Mouse (Mus musculus) heart, embryonic 16.5 days (tissue): ENCODE results near the gene Gm14124. TPM values are rescaled to one million over a fixed set of nuclear protein-coding genes. Genes with fewer than 3 reads are reported as not detected.
A peak's percentile ranks its signal among the peaks of the same experiment; 100 is the strongest.
"Not testable (repeated sequence)": the region's sequence is repeated elsewhere in the genome, so short reads cannot be mapped to it uniquely, and the experiment has no call there.

ENCODE experiments used
- ATAC-seq: fragments of 200-750 bp; cut with Nextera tagmentation; replicated peaks from 2 replicates; pipeline ENCODE4 v1.8.0; 2017; ENCODE audit warnings: moderate number of reproducible peaks; ENCODE audit not compliant: insufficient read depth, low FRiP score; ENCODE audit errors: extremely low read depth
- H3K27ac ChIP-seq: fragments of 300-500 bp; sonication (generic); 2 replicates; pipeline ENCODE4 v1.5.1; 2014; ENCODE audit warnings: mild to moderate bottlenecking, low read length, control low read depth, moderate library complexity
- H3K27me3 ChIP-seq: fragments of 300-500 bp; sonication (generic); 2 replicates; pipeline ENCODE4 v1.6.1; 2014; ENCODE audit warnings: low read length, mixed read lengths; ENCODE audit not compliant: control insufficient read depth, insufficient read depth
- H3K36me3 ChIP-seq: fragments of 300-500 bp; sonication (generic); 2 replicates; pipeline ENCODE4 v1.6.1; 2014; ENCODE audit not compliant: control insufficient read depth, insufficient read depth
- H3K4me1 ChIP-seq: fragments of 300-500 bp; sonication (generic); 2 replicates; pipeline ENCODE4 v1.6.1; 2014; ENCODE audit warnings: low read length, mixed read lengths; ENCODE audit not compliant: control insufficient read depth, insufficient read depth
- H3K4me2 ChIP-seq: fragments of 300-500 bp; sonication (generic); 2 replicates; pipeline ENCODE4 v1.6.1; 2014; ENCODE audit warnings: low read depth, mild to moderate bottlenecking, control low read depth, low read length
- H3K4me3 ChIP-seq: fragments of 300-500 bp; sonication (generic); 2 replicates; pipeline ENCODE4 v1.5.1; 2014; ENCODE audit warnings: mild to moderate bottlenecking, control low read depth, low read length
- H3K9ac ChIP-seq: fragments of 300-500 bp; sonication (generic); 2 replicates; pipeline ENCODE4 v1.6.1; 2014; ENCODE audit warnings: low read length, control low read depth
- H3K9me3 ChIP-seq: fragments of 300-500 bp; sonication (generic); replicated peaks from 2 replicates; pipeline ENCODE4 v1.6.1; 2016; ENCODE audit warnings: low read length; ENCODE audit not compliant: control insufficient read depth
- WGBS: fragments of 180-500 bp; shearing (Covaris S2); extraction: QIAGEN DNeasy Blood & Tissue Kit; methylation state at CpG from one replicate; pipeline ENCODE4 v1.1.7; 2014; 5-methylcytosine and 5-hydroxymethylcytosine counted together
- polyA plus RNA-seq: library from polyadenylated mRNA; unstranded; fragments of >200 nt; fragmentation: Nextera tagmentation; extraction: Ambion mirVana; gene quantifications from 2 replicates; pipeline ENCODE4 v1.2.1, GENCODE M21; 2015

Gm14124 gene
- polyA plus RNA-seq = not detected in 2 replicates

DNA sequence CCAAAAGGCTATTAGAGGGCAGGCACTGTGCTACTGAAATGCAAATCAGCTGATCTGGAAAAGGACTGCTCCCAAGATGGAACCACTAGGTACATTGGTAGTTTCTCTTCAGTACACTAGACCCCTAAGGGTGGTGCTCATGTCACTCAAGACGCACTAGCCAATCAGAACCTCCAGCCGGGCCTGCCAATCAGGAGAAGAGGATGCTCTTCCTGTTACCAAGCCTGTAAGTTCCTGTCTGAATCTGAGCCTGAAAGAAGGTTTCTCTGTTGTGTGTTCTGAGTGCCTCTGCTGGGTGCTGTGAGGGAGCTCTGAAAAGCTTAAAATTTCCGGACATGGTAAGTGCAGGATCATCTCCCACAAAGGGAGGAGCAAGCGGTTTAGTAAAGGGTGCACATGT is at the start of gene Gm14124:
Gene Gm14124 (plus strand): TSS at position 227 of the 400 bp plus-strand sequence.
- not testable (repeated sequence) for H3K9me3 ChIP-seq, H3K4me1 ChIP-seq, H3K27ac ChIP-seq, H3K4me3 ChIP-seq, H3K4me2 ChIP-seq, ATAC-seq, H3K9ac ChIP-seq, H3K36me3 ChIP-seq, H3K27me3 ChIP-seq
- WGBS = 76% methylated on average over 4 of the region's 4 CpGs

- peak within 1 kb of the TSS; percentile 65 for H3K4me2 ChIP-seq
- ATAC-seq = peak; percentile 100
- H3K4me3 ChIP-seq = peak within 1 kb of the TSS; percentile 51
Observed at GRCm38 (mm10) chr2:150217600-150218362, 39.5 kb upstream of the Gm14124 start, which contains the start of gene Zfp937. Zfp937 (plus strand) TSS chr2:150218073.

GRCm38 (mm10) chr2:150218363-150218725 is 39.0 kb upstream of the Gm14124 start:
- not testable (repeated sequence) for H3K9me3 ChIP-seq, H3K27ac ChIP-seq, H3K4me1 ChIP-seq, H3K27me3 ChIP-seq, ATAC-seq, H3K36me3 ChIP-seq
- Histone ChIP-seq H3K9ac (peak overlapping the region; percentile 58), H3K4me3 (peak overlapping the region; percentile 51), H3K4me2 (peak overlapping the region; percentile 65)
- 3% methylated on average over 2 of the region's 4 CpGs for WGBS

More at GRCm38 (mm10) chr2:150217600-150218362, 39.5 kb upstream of the Gm14124 start, which contains the start of gene Zfp937:
- not testable (repeated sequence) for H3K9me3 ChIP-seq, H3K27ac ChIP-seq, H3K36me3 ChIP-seq, H3K27me3 ChIP-seq, H3K4me1 ChIP-seq
- H3K9ac ChIP-seq = peak within 1 kb of the TSS; percentile 58
- under 1% methylated on average over 15 of the region's 15 CpGs for WGBS

GRCm38 (mm10) chr2:150223263-150223662 is 34.1 kb upstream of the Gm14124 start:
- not testable (repeated sequence) for ATAC-seq, H3K36me3 ChIP-seq, H3K9ac ChIP-seq, H3K9me3 ChIP-seq, H3K4me3 ChIP-seq, H3K4me1 ChIP-seq, H3K27me3 ChIP-seq, H3K27ac ChIP-seq, H3K4me2 ChIP-seq

GRCm38 (mm10) chr2:150243211-150243610 is 14.1 kb upstream of the Gm14124 start:
- Histone ChIP-seq H3K27ac (no peak overlapping the region), H3K9ac (no peak overlapping the region), H3K4me1 (no peaks in the 10 kb centered on the region), H3K9me3 (peaks cover 23% of the 10 kb centered on the region), H3K4me3 (no peak overlapping the region), H3K27me3 (no peaks in the 10 kb centered on the region), H3K36me3 (peaks cover 1% of the 10 kb centered on the region), H3K4me2 (no peak overlapping the region)
- ATAC-seq = no peak
- WGBS = 87% methylated on average over 2 of the region's 2 CpGs

GRCm38 (mm10) chr2:150255491-150255890 is 1.8 kb upstream of the Gm14124 start, which contains the start of gene Gm21994:
Gm21994 (minus strand) TSS chr2:150255591.
- H3K9me3 ChIP-seq, H3K4me2 ChIP-seq, H3K27ac ChIP-seq, H3K4me3 ChIP-seq, H3K27me3 ChIP-seq, H3K4me1 ChIP-seq, H3K9ac ChIP-seq, ATAC-seq, H3K36me3 ChIP-seq: not testable (repeated sequence)
- WGBS = 38% methylated on average over 2 of the region's 2 CpGs

DNA sequence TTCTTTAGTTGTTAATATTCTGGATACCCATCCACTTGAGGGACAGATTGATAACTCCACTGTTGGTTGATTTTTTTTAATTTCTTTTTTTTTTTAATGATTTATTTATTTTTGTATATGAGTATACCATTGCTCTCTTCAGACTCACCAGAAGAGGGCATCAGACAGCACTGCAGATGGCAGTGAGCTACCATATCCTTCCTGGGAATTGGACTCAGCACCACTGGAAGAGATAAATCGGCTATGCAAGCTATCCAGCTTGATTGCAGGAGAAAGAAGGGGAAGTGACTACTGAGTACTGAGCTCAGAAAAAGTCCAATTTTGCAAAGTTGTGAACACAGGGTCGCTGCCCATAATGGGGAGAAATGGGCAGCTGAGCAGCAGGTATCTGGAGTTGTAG is 456 bp upstream of the Gm14124 start:
- H3K27me3 ChIP-seq, H3K4me1 ChIP-seq, H3K4me2 ChIP-seq, H3K4me3 ChIP-seq, H3K9me3 ChIP-seq, ATAC-seq, H3K36me3 ChIP-seq, H3K9ac ChIP-seq, H3K27ac ChIP-seq: not testable (repeated sequence)
- 63% methylated on average over 2 of the region's 2 CpGs for WGBS

DNA sequence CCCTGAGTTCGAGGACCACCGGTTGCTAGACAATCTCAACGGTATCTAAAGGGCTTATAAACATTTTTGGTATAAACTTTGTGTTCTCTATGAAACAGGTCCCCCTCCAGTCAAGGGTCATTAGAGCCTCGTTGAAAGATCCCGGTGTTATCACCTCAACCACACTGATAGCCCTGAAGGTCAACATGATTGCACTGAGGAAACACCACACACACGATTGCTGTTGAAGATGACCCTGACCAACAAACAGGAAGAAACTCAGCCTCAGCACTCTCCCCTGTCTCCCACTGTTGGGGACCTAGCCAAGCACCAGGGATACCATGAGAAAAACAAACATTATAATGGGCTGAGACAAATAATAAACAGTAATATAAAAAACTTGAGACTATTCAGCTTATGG is 36.4 kb downstream of the Gm14124 start:
- Histone ChIP-seq H3K36me3 (no peaks in the 10 kb centered on the region), H3K27me3 (no peaks in the 10 kb centered on the region), H3K9me3 (no peaks in the 10 kb centered on the region), H3K9ac (no peak overlapping the region), H3K4me2 (no peak overlapping the region), H3K27ac (no peak overlapping the region), H3K4me1 (no peaks in the 10 kb centered on the region), H3K4me3 (no peak overlapping the region)
- no peak for ATAC-seq
- 62% methylated on average over 6 of the region's 6 CpGs for WGBS

GRCm38 (mm10) chr2:150299096-150299495 is 41.8 kb downstream of the Gm14124 start:
- 21% methylated on average over 1 of the region's 1 CpGs for WGBS
- H3K4me2 ChIP-seq = no peak overlapping the region

More at GRCm38 (mm10) chr2:150299096-150299495, 41.8 kb downstream of the Gm14124 start:
- H3K27me3 ChIP-seq = no peaks in the 10 kb centered on the region
- H3K36me3 ChIP-seq = no peaks in the 10 kb centered on the region
- no peak overlapping the region for H3K4me3 ChIP-seq
- no peaks in the 10 kb centered on the region for H3K4me1 ChIP-seq
- no peak overlapping the region for H3K27ac ChIP-seq
- H3K9ac ChIP-seq = no peak overlapping the region
- ATAC-seq = no peak
- H3K9me3 ChIP-seq = no peaks in the 10 kb centered on the region
